In genomic region chr10:82899810-82900421, GRCm38 (mm10) we compare ENCODE assay signal across 8 mouse cellular contexts. TPM values are rescaled to one million over a fixed set of nuclear protein-coding genes. Genes with fewer than 3 reads are reported as not detected.
DNase-seq lines count a peak whose midpoint lies in the region; ATAC-seq lines count a peak whose summit lies in the region.

No protein-coding gene starts in this region.

- ATAC-seq in intestine, embryonic 16.5 days, result peak; percentile 73

- H3K27ac ChIP-seq in intestine, embryonic 16.5 days (ENCODE audit: low read length), result no peak overlapping the region

- H3K9me3 ChIP-seq in intestine, embryonic 16.5 days (ENCODE audit: control insufficient read depth, low read length), result no peaks in the 10 kb centered on the region

- H3K27me3 ChIP-seq in intestine, embryonic 16.5 days (replicated peaks; ENCODE audit: control insufficient read depth, insufficient read depth, low read length), result no peaks in the 10 kb centered on the region

- DNase-seq in kidney, adult 18-20 months, result peak; percentile 31
- DNase-seq in kidney, postnatal 10 days, result no peak
- peak; percentile 26 for DNase-seq in embryo, embryonic 11 days
- DNase-seq in lung, postnatal 4 days, result peak; percentile 49 to 63
- DNase-seq in layer of hippocampus, adult 11-12 months (ENCODE audit: low spot score), result no peak
- DNase-seq in urinary bladder, adult 18-20 months (ENCODE audit: low spot score in 2 of 2), result no peak
- no peak for DNase-seq in left cerebral cortex, adult 18-20 months (ENCODE audit: low spot score in 2 of 2)

- H3K4me2 ChIP-seq in intestine, embryonic 16.5 days (ENCODE audit: low read depth, low read length), result peak overlapping the region; percentile 10

- H3K4me3 ChIP-seq in intestine, embryonic 16.5 days (ENCODE audit: low read length), result peak overlapping the region; percentile 2; the same call in 1 of the 2 replicates

- 41% methylated on average over 16 of the region's 16 CpGs for WGBS in intestine, embryonic 16.5 days

- H3K36me3 ChIP-seq in intestine, embryonic 16.5 days (ENCODE audit: control insufficient read depth, insufficient read depth, low read length), result peaks cover 16% of the 10 kb centered on the region

- no peaks in the 10 kb centered on the region for H3K4me1 ChIP-seq in intestine, embryonic 16.5 days (ENCODE audit: control insufficient read depth, insufficient read depth, low read length)

- H3K9ac ChIP-seq in intestine, embryonic 16.5 days (ENCODE audit: low read depth, low read length), result no peak overlapping the region

RNA-seq across cellular contexts. Expression of gene Eid3, which starts 33.5 kb away (rescaled TPM):
- polyA plus RNA-seq in intestine, embryonic 16.5 days (2015; fragmentation: Nextera tagmentation; extraction: Ambion mirVana), result 0.20 and 0.23 TPM in 2 replicates
- total RNA-seq in left cerebral cortex, adult 18-20 months (2021), result 1 to 10 TPM in 1 of 2 experiments, under 1 TPM in 1; 0.84 to 1.3 TPM

Comparison
In these comparisons a context has a peak if more than half of its experiments do, and no peak if none do; other contexts are left out.
1. DNase-seq: peak in kidney, adult 18-20 months (single experiment), embryo, embryonic 11 days (single experiment) and lung, postnatal 4 days (2 of 2); none in kidney, postnatal 10 days (single experiment), layer of hippocampus, adult 11-12 months (single experiment), urinary bladder, adult 18-20 months (0 of 2) and left cerebral cortex, adult 18-20 months (0 of 2).